Mouse (Mus musculus): ENCODE data around the gene Slc44a5. TPM values are rescaled to one million over a fixed set of nuclear protein-coding genes. Genes with fewer than 3 reads are reported as not detected.
A peak's percentile ranks its signal among the peaks of the same experiment; 100 is the strongest.

Gene Slc44a5
- polyA plus RNA-seq, 1 experiment from 2014 or later: 1.6 TPM

DNA sequence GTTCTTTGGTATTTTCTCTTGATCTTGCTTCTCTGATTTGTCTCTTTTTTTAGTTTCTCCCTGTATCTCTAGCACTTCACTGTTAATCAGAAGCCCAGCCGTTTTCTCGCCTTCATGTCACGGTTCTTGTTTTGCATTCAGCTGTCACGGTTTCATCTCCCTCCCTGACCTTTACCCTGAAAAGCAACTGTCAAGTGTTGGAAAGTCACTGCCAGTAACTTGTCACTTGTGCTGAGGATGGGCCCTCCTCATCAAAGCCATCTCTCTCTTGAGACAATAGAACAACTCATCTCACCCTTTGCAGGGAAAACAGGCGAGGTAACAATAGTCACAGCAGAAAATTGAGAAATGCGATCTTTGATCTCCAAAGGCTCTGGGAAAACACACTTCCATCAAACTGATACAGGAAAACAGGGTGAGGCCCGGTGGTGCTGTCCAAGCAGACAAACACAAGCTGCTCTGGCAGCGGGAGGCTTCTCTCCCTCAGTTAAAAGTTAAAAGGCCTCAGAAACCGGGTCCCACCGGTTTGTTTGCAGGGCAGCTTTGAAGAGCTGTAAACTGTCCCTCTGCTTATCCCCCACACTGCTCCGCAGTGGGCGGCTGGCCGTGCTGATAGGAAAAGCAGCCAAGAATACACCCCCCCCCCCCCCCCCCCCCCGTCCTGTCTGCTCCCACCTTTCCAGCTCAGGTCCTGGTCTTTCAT, 219.2 kb downstream of the Slc44a5 start:
- no peaks in the 10 kb centered on the region for H3K36me3 ChIP-seq (ENCODE audit: control insufficient read depth, insufficient read depth, low read length)
- H3K4me3 ChIP-seq (ENCODE audit: low read depth, low read length): no peak overlapping the region
- no peaks in the 10 kb centered on the region for H3K27me3 ChIP-seq (ENCODE audit: control insufficient read depth, insufficient read depth, low read length)
- 21% methylated on average over 14 of the region's 14 CpGs for WGBS
- no peak overlapping the region for H3K9ac ChIP-seq (replicated peaks; ENCODE audit: low read depth, low read length)
- H3K4me1 ChIP-seq (ENCODE audit: control insufficient read depth, insufficient read depth, low read length): peaks cover 9% of the 10 kb centered on the region; the same call in 1 of the 2 replicates
- no peak for ATAC-seq (ENCODE audit: insufficient number of reproducible peaks, insufficient read depth, low FRiP score, low read depth)
- no peak overlapping the region for H3K4me2 ChIP-seq (replicated peaks; ENCODE audit: low read depth, low read length)
- H3K27ac ChIP-seq (ENCODE audit: low read length): no peak overlapping the region
- no peaks in the 10 kb centered on the region for H3K9me3 ChIP-seq (ENCODE audit: control insufficient read depth, low read depth, low read length)

DNA sequence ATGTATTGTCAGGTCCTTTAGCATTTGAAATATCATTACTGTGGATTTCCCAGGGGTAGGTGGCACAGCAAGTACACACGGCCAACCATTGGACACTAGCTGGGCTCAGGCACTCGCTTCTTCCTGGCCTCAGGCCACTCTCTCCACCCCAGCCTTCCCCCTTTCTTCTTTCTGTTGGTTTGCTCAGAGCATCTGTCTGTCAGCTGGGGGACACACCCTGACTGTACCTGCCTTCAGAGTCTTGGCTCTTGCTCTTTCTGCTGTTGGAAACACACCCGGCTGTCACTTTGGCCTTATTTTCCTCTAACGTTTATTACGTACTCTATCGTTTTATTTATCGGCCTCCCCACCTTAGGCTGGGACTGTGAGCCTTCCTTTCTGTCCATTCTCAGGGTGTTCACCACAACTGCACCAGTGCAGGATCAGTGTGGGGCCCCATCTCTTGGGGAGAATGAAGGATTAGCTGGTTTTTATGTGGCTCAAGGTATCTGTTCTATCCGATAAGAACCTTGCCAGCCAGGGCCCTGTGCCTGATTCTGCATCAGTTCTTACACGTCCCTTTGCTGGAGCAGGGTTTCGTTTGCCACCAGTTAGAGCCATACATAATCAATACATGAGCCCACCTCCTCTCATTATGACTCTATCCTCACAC, 220.1 kb downstream of the Slc44a5 start:
- Histone ChIP-seq H3K27ac (ENCODE audit: low read length) (no peak overlapping the region), H3K36me3 (ENCODE audit: control insufficient read depth, insufficient read depth, low read length) (no peaks in the 10 kb centered on the region), H3K9ac (replicated peaks; ENCODE audit: low read depth, low read length) (no peak overlapping the region), H3K4me3 (ENCODE audit: low read depth, low read length) (no peak overlapping the region), H3K9me3 (ENCODE audit: control insufficient read depth, low read depth, low read length) (no peaks in the 10 kb centered on the region), H3K4me2 (replicated peaks; ENCODE audit: low read depth, low read length) (no peak overlapping the region), H3K4me1 (ENCODE audit: control insufficient read depth, insufficient read depth, low read length) (peaks cover 9% of the 10 kb centered on the region; the same call in 1 of the 2 replicates), H3K27me3 (ENCODE audit: control insufficient read depth, insufficient read depth, low read length) (no peaks in the 10 kb centered on the region)
- ATAC-seq (ENCODE audit: insufficient number of reproducible peaks, insufficient read depth, low FRiP score, low read depth): peak; percentile 14; the same call in 1 of the 2 replicates
- 58% methylated on average over 10 of the region's 10 CpGs for WGBS

DNA sequence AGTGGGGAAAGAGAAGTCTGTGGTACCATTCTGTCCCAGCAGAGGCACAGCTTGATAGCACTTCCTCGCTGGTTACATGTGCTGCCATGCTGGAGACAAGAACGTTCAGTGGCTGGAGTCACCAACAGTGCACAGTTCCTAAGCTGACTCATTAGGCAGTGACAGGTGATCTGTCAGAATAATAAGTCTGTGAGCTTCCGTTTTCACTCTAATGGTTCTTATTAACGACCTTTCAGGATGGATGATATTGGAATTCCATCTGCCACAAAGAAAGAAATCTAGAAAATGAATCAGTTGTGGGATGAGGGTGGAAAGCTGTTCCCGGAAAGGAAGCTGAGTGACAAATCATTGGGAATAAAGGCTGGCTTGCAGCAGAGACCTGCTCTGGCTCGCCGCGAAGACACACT, 227.2 kb downstream of the Slc44a5 start:
- no peak for ATAC-seq (ENCODE audit: insufficient number of reproducible peaks, insufficient read depth, low FRiP score, low read depth)
- 31% methylated on average over 8 of the region's 8 CpGs for WGBS
- Histone ChIP-seq H3K27ac (ENCODE audit: low read length) (no peak overlapping the region), H3K9ac (replicated peaks; ENCODE audit: low read depth, low read length) (no peak overlapping the region), H3K4me3 (ENCODE audit: low read depth, low read length) (no peak overlapping the region), H3K36me3 (ENCODE audit: control insufficient read depth, insufficient read depth, low read length) (no peaks in the 10 kb centered on the region), H3K27me3 (ENCODE audit: control insufficient read depth, insufficient read depth, low read length) (no peaks in the 10 kb centered on the region), H3K4me1 (ENCODE audit: control insufficient read depth, insufficient read depth, low read length) (no peaks in the 10 kb centered on the region), H3K9me3 (ENCODE audit: control insufficient read depth, low read depth, low read length) (no peaks in the 10 kb centered on the region), H3K4me2 (replicated peaks; ENCODE audit: low read depth, low read length) (no peak overlapping the region)

GRCm38 (mm10) chr3:154201796-154202195, 228.6 kb downstream of the Slc44a5 start:
- Histone ChIP-seq H3K27me3 (ENCODE audit: control insufficient read depth, insufficient read depth, low read length) (no peaks in the 10 kb centered on the region), H3K4me1 (ENCODE audit: control insufficient read depth, insufficient read depth, low read length) (no peaks in the 10 kb centered on the region), H3K9me3 (ENCODE audit: control insufficient read depth, low read depth, low read length) (no peaks in the 10 kb centered on the region), H3K36me3 (ENCODE audit: control insufficient read depth, insufficient read depth, low read length) (no peaks in the 10 kb centered on the region), H3K27ac (ENCODE audit: low read length) (no peak overlapping the region), H3K4me2 (replicated peaks; ENCODE audit: low read depth, low read length) (no peak overlapping the region), H3K9ac (replicated peaks; ENCODE audit: low read depth, low read length) (no peak overlapping the region), H3K4me3 (ENCODE audit: low read depth, low read length) (no peak overlapping the region)
- 83% methylated on average over 12 of the region's 12 CpGs for WGBS
- no peak for ATAC-seq (ENCODE audit: insufficient number of reproducible peaks, insufficient read depth, low FRiP score, low read depth)

GRCm38 (mm10) chr3:154202383-154202782, 229.1 kb downstream of the Slc44a5 start:
- Histone ChIP-seq H3K4me1 (ENCODE audit: control insufficient read depth, insufficient read depth, low read length) (no peaks in the 10 kb centered on the region), H3K9me3 (ENCODE audit: control insufficient read depth, low read depth, low read length) (no peaks in the 10 kb centered on the region), H3K36me3 (ENCODE audit: control insufficient read depth, insufficient read depth, low read length) (no peaks in the 10 kb centered on the region), H3K4me3 (ENCODE audit: low read depth, low read length) (no peak overlapping the region), H3K27me3 (ENCODE audit: control insufficient read depth, insufficient read depth, low read length) (no peaks in the 10 kb centered on the region), H3K4me2 (replicated peaks; ENCODE audit: low read depth, low read length) (no peak overlapping the region), H3K9ac (replicated peaks; ENCODE audit: low read depth, low read length) (no peak overlapping the region), H3K27ac (ENCODE audit: low read length) (no peak overlapping the region)
- 79% methylated on average over 13 of the region's 13 CpGs for WGBS
- ATAC-seq (ENCODE audit: insufficient number of reproducible peaks, insufficient read depth, low FRiP score, low read depth): no peak

GRCm38 (mm10) chr3:154208479-154208878, 235.2 kb downstream of the Slc44a5 start:
- 87% methylated on average over 2 of the region's 2 CpGs for WGBS
- no peak for ATAC-seq (ENCODE audit: insufficient number of reproducible peaks, insufficient read depth, low FRiP score, low read depth)
- H3K36me3 ChIP-seq (ENCODE audit: control insufficient read depth, insufficient read depth, low read length): no peaks in the 10 kb centered on the region

DNA sequence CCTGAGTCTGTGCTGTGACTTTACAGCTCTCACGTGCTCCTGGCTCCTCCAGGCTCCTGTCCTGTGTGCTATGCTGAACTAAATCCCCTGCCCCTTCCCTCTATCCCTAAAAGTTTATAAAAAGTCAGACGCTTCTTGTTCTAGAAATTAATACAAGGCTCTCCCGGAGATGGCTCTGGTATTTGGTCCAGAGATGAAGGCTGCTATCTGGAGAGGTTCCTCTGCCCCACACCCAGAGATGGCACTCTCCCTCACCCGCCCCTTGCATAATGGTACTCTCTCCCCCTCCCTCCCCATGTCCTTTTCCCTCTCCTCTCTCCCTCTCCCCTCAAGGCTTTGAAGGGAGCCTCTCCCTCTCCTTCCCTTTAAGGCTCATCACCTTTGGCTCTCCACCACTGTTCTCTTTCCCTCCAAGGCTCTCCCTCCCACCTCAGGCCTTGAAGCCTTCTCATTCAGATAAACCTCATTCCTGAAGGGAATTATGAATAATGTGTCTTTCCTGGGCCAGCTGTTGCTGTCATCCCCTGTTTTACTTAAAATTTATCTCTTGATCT, 236.0 kb downstream of the Slc44a5 start:
- no peak for ATAC-seq (ENCODE audit: insufficient number of reproducible peaks, insufficient read depth, low FRiP score, low read depth)
- Histone ChIP-seq H3K4me3 (ENCODE audit: low read depth, low read length) (no peak overlapping the region), H3K4me1 (ENCODE audit: control insufficient read depth, insufficient read depth, low read length) (no peaks in the 10 kb centered on the region), H3K27ac (ENCODE audit: low read length) (no peak overlapping the region), H3K4me2 (replicated peaks; ENCODE audit: low read depth, low read length) (no peak overlapping the region), H3K36me3 (ENCODE audit: control insufficient read depth, insufficient read depth, low read length) (no peaks in the 10 kb centered on the region), H3K9ac (replicated peaks; ENCODE audit: low read depth, low read length) (no peak overlapping the region), H3K9me3 (ENCODE audit: control insufficient read depth, low read depth, low read length) (no peaks in the 10 kb centered on the region), H3K27me3 (ENCODE audit: control insufficient read depth, insufficient read depth, low read length) (no peaks in the 10 kb centered on the region)
- 22% methylated on average over 4 of the region's 4 CpGs for WGBS

More at GRCm38 (mm10) chr3:154208479-154208878, 235.2 kb downstream of the Slc44a5 start:
- Histone ChIP-seq H3K9me3 (ENCODE audit: control insufficient read depth, low read depth, low read length) (no peaks in the 10 kb centered on the region), H3K4me1 (ENCODE audit: control insufficient read depth, insufficient read depth, low read length) (no peaks in the 10 kb centered on the region), H3K4me2 (replicated peaks; ENCODE audit: low read depth, low read length) (no peak overlapping the region), H3K27me3 (ENCODE audit: control insufficient read depth, insufficient read depth, low read length) (no peaks in the 10 kb centered on the region), H3K4me3 (ENCODE audit: low read depth, low read length) (no peak overlapping the region), H3K27ac (ENCODE audit: low read length) (no peak overlapping the region), H3K9ac (replicated peaks; ENCODE audit: low read depth, low read length) (no peak overlapping the region)

DNA sequence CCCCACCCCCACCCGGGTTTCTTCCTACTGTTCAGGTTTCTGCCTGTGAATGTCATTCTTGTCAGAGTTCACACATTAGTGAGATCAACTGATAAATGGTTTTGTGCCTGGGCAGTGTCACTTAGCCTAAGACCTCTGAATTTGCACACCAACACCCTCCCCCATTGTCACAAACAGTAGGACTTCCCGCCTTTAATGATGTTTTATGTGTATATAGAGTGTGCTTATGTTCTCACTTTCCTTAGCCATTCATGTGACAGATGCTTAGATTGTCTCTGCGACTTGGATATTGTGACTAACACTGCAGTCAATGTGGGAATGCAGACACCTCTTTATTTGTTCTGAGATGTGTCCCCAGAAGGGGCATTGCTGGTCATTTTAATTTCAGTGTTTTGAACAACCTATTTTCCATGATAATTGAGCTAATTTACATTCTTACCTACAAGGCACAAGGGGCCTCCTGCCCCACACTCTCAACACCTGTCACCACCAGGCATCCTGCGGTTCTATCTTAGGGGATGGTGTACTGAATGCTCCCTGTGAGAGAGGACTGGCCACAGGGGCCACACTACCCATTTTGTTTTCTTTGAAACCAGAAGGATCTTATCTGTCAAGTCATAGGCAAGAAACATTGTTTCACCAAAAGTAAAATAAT, 236.7 kb downstream of the Slc44a5 start:
- Histone ChIP-seq H3K4me1 (ENCODE audit: control insufficient read depth, insufficient read depth, low read length) (no peaks in the 10 kb centered on the region), H3K4me3 (ENCODE audit: low read depth, low read length) (no peak overlapping the region), H3K9me3 (ENCODE audit: control insufficient read depth, low read depth, low read length) (no peaks in the 10 kb centered on the region), H3K9ac (replicated peaks; ENCODE audit: low read depth, low read length) (no peak overlapping the region), H3K27me3 (ENCODE audit: control insufficient read depth, insufficient read depth, low read length) (no peaks in the 10 kb centered on the region), H3K27ac (ENCODE audit: low read length) (no peak overlapping the region), H3K4me2 (replicated peaks; ENCODE audit: low read depth, low read length) (no peak overlapping the region), H3K36me3 (ENCODE audit: control insufficient read depth, insufficient read depth, low read length) (no peaks in the 10 kb centered on the region)
- 17% methylated on average over 4 of the region's 4 CpGs for WGBS
- no peak for ATAC-seq (ENCODE audit: insufficient number of reproducible peaks, insufficient read depth, low FRiP score, low read depth)

All from stomach, embryonic 14.5 days (tissue).